Mouse (Mus musculus) kidney, adult 2 months (tissue): ENCODE measurements around the gene Pex12. TPM values are rescaled to one million over a fixed set of nuclear protein-coding genes. Genes with fewer than 3 reads are reported as not detected.

Experiments
- DNase-seq: peaks from one replicate; pipeline ENCODE4 v3.0.0; 2021
- H3K27ac ChIP-seq: fragments of 200-500 bp; 2 replicates; pipeline ENCODE4 v1.5.1; 2012; ENCODE audit warnings: low read depth, low read length, control low read depth, inconsistent platforms; ENCODE audit not compliant: insufficient read depth
- H3K27me3 ChIP-seq: fragments of 200-500 bp; replicated peaks from 2 replicates; pipeline ENCODE4 v1.6.1; 2012; ENCODE audit warnings: mild to moderate bottlenecking, moderate library complexity, low read length, inconsistent platforms; ENCODE audit not compliant: control insufficient read depth, insufficient read depth
- H3K36me3 ChIP-seq: fragments of 200-500 bp; 2 replicates; pipeline ENCODE4 v1.6.1; 2012; ENCODE audit warnings: mild to moderate bottlenecking, moderate library complexity, low read length, inconsistent platforms; ENCODE audit not compliant: control insufficient read depth, insufficient read depth
- H3K4me1 ChIP-seq: fragments of 200-500 bp; 2 replicates; pipeline ENCODE4 v1.6.1; 2011; ENCODE audit warnings: low read length; ENCODE audit not compliant: control insufficient read depth, insufficient read depth
- H3K4me3 ChIP-seq: fragments of 200-500 bp; 2 replicates; pipeline ENCODE4 v1.5.1; 2011; ENCODE audit warnings: mild to moderate bottlenecking, low read depth, low read length, control low read depth; ENCODE audit not compliant: insufficient read depth
- CTCF ChIP-seq: fragments of 200-500 bp; conservative IDR thresholded peaks from 2 replicates; pipeline ENCODE4 v1.5.1; 2011; ENCODE audit warnings: low read depth, mild to moderate bottlenecking, control low read depth, low read length, moderate library complexity, mixed read lengths; ENCODE audit not compliant: insufficient read depth, insufficient read length
- POLR2A ChIP-seq: fragments of 200-500 bp; IDR thresholded peaks from one replicate; pipeline ENCODE4 v1.6.1; 2011; ENCODE audit warnings: low read depth, low read length, control low read depth
- WGBS: fragments of 180-500 bp; shearing (Covaris S2); methylation state at CpG from one replicate; pipeline ENCODE4 v1.1.7; 2018; 5-methylcytosine and 5-hydroxymethylcytosine counted together
- polyA plus RNA-seq: library from polyadenylated mRNA; depleted of rRNA; stranded (reverse); fragments of >200 nt; gene quantifications from 2 replicates; pipeline ENCODE4 v1.2.3, GENCODE M21; 2012

The Pex12 gene
- polyA plus RNA-seq, 1 experiment, result 11.4 TPM

- 2% methylated on average over 56 of the region's 56 CpGs for WGBS
- TF ChIP-seq POLR2A (peak; percentile 83), CTCF (no peak)
- H3K4me3 ChIP-seq, result peak within 1 kb of the TSS; percentile 90
- H3K27ac ChIP-seq, result peak within 1 kb of the TSS; percentile 95
- H3K27me3 ChIP-seq, result no peaks in the 10 kb centered on the region
- DNase-seq, result peak; percentile 97
- peaks cover 3% of the 10 kb centered on the region for H3K4me1 ChIP-seq
- no peaks in the 10 kb centered on the region; the same call in 1 of the 2 replicates for H3K36me3 ChIP-seq
These were observed 3.9 kb downstream of the Pex12 start, which contains the start of gene Ap2b1 for GRCm38 (mm10) chr11:83298225-83299195. Ap2b1 (plus strand) TSS chr11:83299024.

DNA sequence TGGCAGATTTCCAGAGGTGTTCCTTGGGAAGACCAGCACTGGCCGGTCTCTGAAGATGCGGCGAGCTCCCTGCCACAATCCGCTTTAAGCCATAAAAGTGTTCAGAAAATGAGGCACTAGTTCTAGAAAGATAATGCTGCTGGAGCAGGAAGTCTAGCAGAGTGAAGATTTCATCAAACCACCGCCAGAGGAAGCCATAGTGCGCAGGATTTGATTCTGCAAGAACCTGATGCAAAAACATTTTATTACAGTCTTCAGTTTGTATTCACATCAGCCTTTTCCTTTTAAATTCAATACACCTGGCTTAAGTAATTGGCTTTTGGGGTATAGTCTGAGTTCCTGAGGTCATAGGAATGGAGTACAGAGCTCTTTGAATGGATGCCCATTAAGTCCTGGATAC is 4.6 kb downstream of the Pex12 start:
- H3K4me3 ChIP-seq, result peak overlapping the region; percentile 90; the same call in 1 of the 2 replicates
- H3K36me3 ChIP-seq, result no peaks in the 10 kb centered on the region; the same call in 1 of the 2 replicates
- TF ChIP-seq POLR2A (no peak), CTCF (no peak)
- H3K27ac ChIP-seq, result no peak overlapping the region
- peak; percentile 6 for DNase-seq
- H3K27me3 ChIP-seq, result no peaks in the 10 kb centered on the region
- 78% methylated on average over 6 of the region's 6 CpGs for WGBS
- H3K4me1 ChIP-seq, result peaks cover 4% of the 10 kb centered on the region

DNA sequence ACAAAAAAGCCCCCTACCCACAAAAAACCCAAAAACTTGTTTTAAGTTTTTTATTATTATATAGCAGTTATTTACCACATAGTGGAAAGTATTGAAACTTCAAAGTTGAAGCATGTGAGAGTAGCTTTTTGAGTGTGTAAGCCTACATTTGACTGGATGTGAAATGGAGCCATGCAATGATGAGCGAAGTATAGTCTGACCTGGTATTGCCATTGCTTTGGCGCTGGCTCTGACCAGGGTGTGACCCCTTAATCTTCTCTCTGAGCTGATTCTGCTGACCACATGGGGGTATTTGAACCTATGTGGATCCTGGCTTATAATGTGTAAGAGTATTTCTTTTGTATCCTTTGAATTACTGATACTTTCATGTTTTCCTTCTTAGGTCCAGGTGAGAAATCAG is 8.3 kb downstream of the Pex12 start:
- TF ChIP-seq CTCF (no peak), POLR2A (no peak)
- Histone ChIP-seq H3K27me3 (no peaks in the 10 kb centered on the region), H3K27ac (no peak overlapping the region), H3K4me3 (no peak overlapping the region), H3K4me1 (peaks cover 8% of the 10 kb centered on the region), H3K36me3 (no peaks in the 10 kb centered on the region; the same call in 1 of the 2 replicates)
- DNase-seq, result no peak
- 88% methylated on average over 2 of the region's 2 CpGs for WGBS

- H3K4me1 ChIP-seq, result peaks cover 6% of the 10 kb centered on the region
- DNase-seq, result no peak
- no peaks in the 10 kb centered on the region; the same call in 1 of the 2 replicates for H3K36me3 ChIP-seq
- no peaks in the 10 kb centered on the region for H3K27me3 ChIP-seq
- TF ChIP-seq CTCF (no peak), POLR2A (no peak)
- H3K4me3 ChIP-seq, result no peak overlapping the region
- WGBS, result 85% methylated on average over 1 of the region's 1 CpGs
- no peak overlapping the region for H3K27ac ChIP-seq
These were observed 9.2 kb downstream of the Pex12 start for GRCm38 (mm10) chr11:83293182-83293581.

DNA sequence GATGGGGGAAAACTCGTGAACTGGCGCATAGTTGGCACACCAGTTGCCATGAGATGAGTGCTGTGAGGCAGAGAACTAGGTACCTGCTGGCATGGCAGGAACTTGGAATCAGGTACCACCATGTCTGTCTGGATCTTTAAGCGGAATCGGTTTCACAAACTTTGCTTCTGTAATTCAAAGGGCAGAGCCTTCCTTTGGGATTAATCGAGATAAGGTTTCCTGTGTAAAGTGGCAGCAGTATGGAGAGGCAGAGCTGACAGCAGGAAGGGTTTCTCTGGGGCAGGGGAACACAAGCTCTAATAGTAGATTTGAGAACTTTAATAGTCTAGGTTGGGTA is 10.2 kb downstream of the Pex12 start:
- no peaks in the 10 kb centered on the region; the same call in 1 of the 2 replicates for H3K36me3 ChIP-seq
- TF ChIP-seq CTCF (no peak), POLR2A (no peak)
- no peak overlapping the region for H3K27ac ChIP-seq
- peak overlapping the region; percentile 70 for H3K4me3 ChIP-seq
- DNase-seq, result no peak
- no peaks in the 10 kb centered on the region for H3K27me3 ChIP-seq
- 3% methylated on average over 5 of the region's 5 CpGs for WGBS
- 0 out of 2 replicates have a peak, but pooled peaks cover 4% of the 10 kb centered on the region for H3K4me1 ChIP-seq

- H3K4me3 ChIP-seq, result peak overlapping the region; percentile 70
- H3K27me3 ChIP-seq, result no peaks in the 10 kb centered on the region
- no peaks in the 10 kb centered on the region; the same call in 1 of the 2 replicates for H3K36me3 ChIP-seq
- under 1% methylated on average over 38 of the region's 38 CpGs for WGBS
- H3K27ac ChIP-seq, result peak overlapping the region; percentile 66; the same call in 1 of the 2 replicates
- TF ChIP-seq POLR2A, result peak; percentile 92
- no peak for TF ChIP-seq CTCF
- DNase-seq, result peak; percentile 98
- H3K4me1 ChIP-seq, result 0 out of 2 replicates have a peak, but pooled peaks cover 4% of the 10 kb centered on the region
These were observed 10.8 kb downstream of the Pex12 start for GRCm38 (mm10) chr11:83291375-83292250.
